Mouse (Mus musculus): ENCODE results near the gene Nim1k. TPM values are rescaled to one million over a fixed set of nuclear protein-coding genes. Genes with fewer than 3 reads are reported as not detected.

The Nim1k gene
- polyA plus RNA-seq, 1 experiment from 2014 or later = 0.74 TPM

DNA sequence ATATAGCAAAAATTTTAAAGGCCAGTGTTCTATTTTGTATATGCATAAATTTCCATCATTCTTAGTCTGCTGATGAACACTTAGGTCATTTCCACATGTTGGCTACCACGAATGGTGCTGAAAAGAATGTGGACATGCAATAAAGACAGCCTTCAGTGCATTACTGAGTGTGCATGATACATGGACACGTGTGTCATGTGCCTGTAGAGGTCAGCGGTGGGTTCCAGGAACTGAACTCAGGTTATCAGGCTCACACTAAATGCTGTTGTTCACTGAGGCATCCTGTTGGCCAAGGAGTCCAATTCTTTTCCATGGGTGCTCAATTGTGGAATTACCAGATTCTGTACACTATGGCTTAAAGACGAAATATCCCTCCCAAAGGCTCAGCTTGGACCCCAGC, 27.9 kb upstream of the Nim1k start:
- no peaks in the 10 kb centered on the region for H3K9me3 ChIP-seq (ENCODE audit: control insufficient read depth, low read length)
- H3K36me3 ChIP-seq (ENCODE audit: control insufficient read depth, insufficient read depth, low read length) = peaks cover 93% of the 10 kb centered on the region
- H3K27me3 ChIP-seq (ENCODE audit: control insufficient read depth, insufficient read depth, low read length) = no peaks in the 10 kb centered on the region
- no peaks in the 10 kb centered on the region for H3K4me1 ChIP-seq (ENCODE audit: control insufficient read depth in 2 of 2, insufficient read depth in 2 of 2, low read length in 2 of 2)
- no peak overlapping the region for H3K27ac ChIP-seq (replicated peaks in 1 of 2; ENCODE audit: control insufficient read depth in 1 of 2, insufficient read depth in 1 of 2, low read depth in 2 of 2, low read length in 2 of 2)
- no peak overlapping the region for H3K4me2 ChIP-seq (ENCODE audit: low read length)
- H3K9ac ChIP-seq (ENCODE audit: low read length) = no peak overlapping the region
- 81% methylated on average over 4 of the region's 4 CpGs for WGBS
- no peak overlapping the region for H3K4me3 ChIP-seq (ENCODE audit: control insufficient read depth in 1 of 2, insufficient read depth in 1 of 2, low read depth in 1 of 2, low read length in 2 of 2)
- ATAC-seq (ENCODE audit: insufficient number of reproducible peaks, insufficient read depth, low FRiP score, low read depth) = no peak

DNA sequence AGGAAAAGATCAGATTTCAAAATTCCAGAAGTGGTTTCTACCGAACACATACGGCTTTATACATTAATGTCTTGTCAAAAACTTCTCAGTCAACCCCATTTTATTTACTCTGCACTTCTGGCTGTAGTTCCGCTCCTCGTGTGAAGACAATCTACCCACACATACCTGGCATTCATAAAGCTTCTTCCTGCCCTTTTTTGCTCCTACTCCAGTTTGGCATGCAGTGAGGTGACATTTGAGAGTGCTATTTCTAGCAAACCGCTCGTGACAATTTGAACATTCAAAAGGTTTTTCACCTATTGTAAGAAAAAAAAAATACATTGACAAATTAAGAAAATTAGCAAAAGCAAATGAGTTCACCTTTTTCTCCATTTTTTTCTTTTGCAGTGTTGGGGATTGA, 12.9 kb upstream of the Nim1k start:
- no peaks in the 10 kb centered on the region for H3K27me3 ChIP-seq (ENCODE audit: control insufficient read depth, insufficient read depth, low read length)
- no peak overlapping the region for H3K9ac ChIP-seq (ENCODE audit: low read length)
- no peak for ATAC-seq (ENCODE audit: insufficient number of reproducible peaks, insufficient read depth, low FRiP score, low read depth)
- no peaks in the 10 kb centered on the region for H3K4me1 ChIP-seq (ENCODE audit: control insufficient read depth in 2 of 2, insufficient read depth in 2 of 2, low read length in 2 of 2)
- no peaks in the 10 kb centered on the region for H3K9me3 ChIP-seq (ENCODE audit: control insufficient read depth, low read length)
- no peak overlapping the region for H3K4me2 ChIP-seq (ENCODE audit: low read length)
- 67% methylated on average over 6 of the region's 6 CpGs for WGBS
- no peak overlapping the region for H3K4me3 ChIP-seq (ENCODE audit: control insufficient read depth in 1 of 2, insufficient read depth in 1 of 2, low read depth in 1 of 2, low read length in 2 of 2)
- peaks cover 93% of the 10 kb centered on the region for H3K36me3 ChIP-seq (ENCODE audit: control insufficient read depth, insufficient read depth, low read length)
- no peak overlapping the region; a peak in 1 of 4 replicates for H3K27ac ChIP-seq (replicated peaks in 1 of 2; ENCODE audit: control insufficient read depth in 1 of 2, insufficient read depth in 1 of 2, low read depth in 2 of 2, low read length in 2 of 2)

DNA sequence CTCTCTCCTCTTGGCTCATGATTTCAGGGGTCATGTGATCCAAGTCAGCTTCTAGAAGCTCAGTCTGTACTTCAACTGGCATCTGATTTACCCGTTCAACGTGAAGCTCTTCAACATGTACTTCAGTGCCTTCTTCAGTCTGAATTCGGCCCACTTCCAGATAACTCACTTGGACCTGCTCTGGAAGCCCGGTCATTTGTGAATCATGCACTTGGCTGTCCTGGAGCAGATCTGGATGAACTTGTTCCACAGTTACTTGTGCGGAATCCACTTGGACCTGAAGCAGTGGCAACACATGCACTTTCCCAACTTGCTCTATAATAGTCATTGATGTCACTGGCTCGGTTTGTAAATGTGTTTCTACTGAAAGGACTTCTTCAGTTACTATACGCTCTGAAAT, 10.8 kb upstream of the Nim1k start:
- Histone ChIP-seq H3K27me3 (ENCODE audit: control insufficient read depth, insufficient read depth, low read length) (no peaks in the 10 kb centered on the region), H3K9ac (ENCODE audit: low read length) (no peak overlapping the region), H3K9me3 (ENCODE audit: control insufficient read depth, low read length) (no peaks in the 10 kb centered on the region), H3K4me2 (ENCODE audit: low read length) (no peak overlapping the region), H3K4me3 (ENCODE audit: control insufficient read depth in 1 of 2, insufficient read depth in 1 of 2, low read depth in 1 of 2, low read length in 2 of 2) (no peak overlapping the region), H3K27ac (replicated peaks in 1 of 2; ENCODE audit: control insufficient read depth in 1 of 2, insufficient read depth in 1 of 2, low read depth in 2 of 2, low read length in 2 of 2) (no peak overlapping the region), H3K4me1 (ENCODE audit: control insufficient read depth in 2 of 2, insufficient read depth in 2 of 2, low read length in 2 of 2) (no peaks in the 10 kb centered on the region), H3K36me3 (ENCODE audit: control insufficient read depth, insufficient read depth, low read length) (peaks cover 81% of the 10 kb centered on the region)
- ATAC-seq (ENCODE audit: insufficient number of reproducible peaks, insufficient read depth, low FRiP score, low read depth) = no peak
- WGBS = 88% methylated on average over 7 of the region's 7 CpGs

DNA sequence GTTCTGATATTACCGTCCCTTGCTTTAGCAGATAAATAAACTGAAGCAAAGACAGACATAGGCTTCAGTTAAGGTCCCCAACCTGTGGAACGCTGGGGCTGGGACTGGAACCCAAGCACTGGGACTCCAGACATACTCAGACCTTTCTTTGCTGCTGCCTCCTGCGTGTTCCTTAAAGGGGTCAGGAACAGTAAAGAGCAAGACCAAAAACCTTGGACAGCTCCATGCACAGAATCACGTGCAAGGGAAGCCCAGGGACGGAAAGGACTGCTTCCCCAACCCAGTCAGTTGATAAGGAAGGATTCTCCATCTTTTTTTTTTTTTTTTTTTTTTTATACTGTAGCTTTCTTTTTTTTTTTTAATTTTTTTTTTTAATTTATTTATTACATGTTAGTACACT, 1.1 kb upstream of the Nim1k start:
- Histone ChIP-seq H3K9ac (ENCODE audit: low read length) (no peak overlapping the region), H3K9me3 (ENCODE audit: control insufficient read depth, low read length) (no peaks in the 10 kb centered on the region), H3K4me3 (ENCODE audit: control insufficient read depth in 1 of 2, insufficient read depth in 1 of 2, low read depth in 1 of 2, low read length in 2 of 2) (no peak overlapping the region), H3K36me3 (ENCODE audit: control insufficient read depth, insufficient read depth, low read length) (peaks cover 11% of the 10 kb centered on the region), H3K4me2 (ENCODE audit: low read length) (no peak overlapping the region; the same call in 1 of the 2 replicates), H3K4me1 (ENCODE audit: control insufficient read depth in 2 of 2, insufficient read depth in 2 of 2, low read length in 2 of 2) (peaks cover 0 to 15% of the 10 kb centered on the region in 2 experiments; a peak in 2 of 4 replicates), H3K27me3 (ENCODE audit: control insufficient read depth, insufficient read depth, low read length) (no peaks in the 10 kb centered on the region), H3K27ac (replicated peaks in 1 of 2; ENCODE audit: control insufficient read depth in 1 of 2, insufficient read depth in 1 of 2, low read depth in 2 of 2, low read length in 2 of 2) (no peak overlapping the region)
- WGBS = 28% methylated on average over 5 of the region's 5 CpGs
- no peak for ATAC-seq (ENCODE audit: insufficient number of reproducible peaks, insufficient read depth, low FRiP score, low read depth)

DNA sequence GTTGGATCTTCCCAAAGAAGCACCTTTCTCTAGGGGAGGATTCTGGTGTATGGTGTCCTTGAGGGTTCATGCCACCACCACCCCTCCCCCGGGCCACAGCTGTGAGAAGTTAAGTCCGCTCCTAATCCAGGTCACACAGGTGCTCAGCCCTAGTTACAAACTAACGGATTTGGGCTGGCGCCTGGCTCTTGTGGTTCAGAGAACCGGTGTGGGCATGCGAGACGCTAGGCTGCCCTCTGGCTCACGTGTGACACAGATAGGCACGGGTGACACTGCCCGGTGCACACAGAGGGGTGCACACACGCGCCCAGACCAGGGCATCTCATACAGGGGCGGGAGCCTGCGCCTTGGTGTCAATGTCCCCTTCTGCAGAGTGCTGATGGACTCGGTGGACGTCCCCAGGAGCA, 538 bp downstream of the Nim1k start:
- ATAC-seq (ENCODE audit: insufficient number of reproducible peaks, insufficient read depth, low FRiP score, low read depth) = peak; percentile 24; the same call in 1 of the 2 replicates
- peaks cover 0 to 15% of the 10 kb centered on the region in 2 experiments; a peak in 2 of 4 replicates for H3K4me1 ChIP-seq (ENCODE audit: control insufficient read depth in 2 of 2, insufficient read depth in 2 of 2, low read length in 2 of 2)
- H3K27ac ChIP-seq (replicated peaks in 1 of 2; ENCODE audit: control insufficient read depth in 1 of 2, insufficient read depth in 1 of 2, low read depth in 2 of 2, low read length in 2 of 2) = peak overlapping the region in 1 of 2 experiments; percentile 69; a peak in 2 of 4 replicates

DNA sequence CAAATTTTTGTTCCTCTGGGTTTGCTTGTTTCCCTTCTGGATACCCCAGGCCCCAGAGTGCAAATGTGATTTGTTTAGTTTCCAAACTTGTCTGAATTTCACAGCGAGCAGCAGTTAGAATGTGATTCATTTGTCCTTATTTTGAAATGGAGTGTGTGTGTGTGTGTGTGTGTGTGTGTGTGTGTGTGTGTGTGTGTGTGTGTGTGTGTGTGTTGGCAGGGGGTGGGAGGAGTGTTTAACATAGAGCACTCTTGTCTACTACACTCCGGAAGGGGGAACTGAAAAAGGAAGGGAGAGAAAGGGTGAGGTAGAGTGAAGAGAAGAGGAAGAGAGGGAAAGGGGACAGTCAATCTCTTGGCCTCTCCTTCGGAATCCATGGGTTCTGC, 1.1 kb downstream of the Nim1k start:
- 47% methylated on average over 3 of the region's 3 CpGs for WGBS
- H3K4me2 ChIP-seq (ENCODE audit: low read length) = peak overlapping the region; percentile 98
- H3K9me3 ChIP-seq (ENCODE audit: control insufficient read depth, low read length) = no peaks in the 10 kb centered on the region
- H3K27me3 ChIP-seq (ENCODE audit: control insufficient read depth, insufficient read depth, low read length) = no peaks in the 10 kb centered on the region
- no peak overlapping the region for H3K9ac ChIP-seq (ENCODE audit: low read length)
- H3K27ac ChIP-seq (replicated peaks in 1 of 2; ENCODE audit: control insufficient read depth in 1 of 2, insufficient read depth in 1 of 2, low read depth in 2 of 2, low read length in 2 of 2) = no peak overlapping the region
- H3K4me1 ChIP-seq (ENCODE audit: control insufficient read depth in 2 of 2, insufficient read depth in 2 of 2, low read length in 2 of 2) = peaks cover 0 to 15% of the 10 kb centered on the region in 2 experiments; a peak in 2 of 4 replicates
- ATAC-seq (ENCODE audit: insufficient number of reproducible peaks, insufficient read depth, low FRiP score, low read depth) = no peak
- peak overlapping the region in 1 of 2 experiments; percentile 64; a peak in 1 of 4 replicates for H3K4me3 ChIP-seq (ENCODE audit: control insufficient read depth in 1 of 2, insufficient read depth in 1 of 2, low read depth in 1 of 2, low read length in 2 of 2)
- H3K36me3 ChIP-seq (ENCODE audit: control insufficient read depth, insufficient read depth, low read length) = no peaks in the 10 kb centered on the region

More for the DNA sequence above, 538 bp downstream of the Nim1k start:
- peak overlapping the region; percentile 98 for H3K4me2 ChIP-seq (ENCODE audit: low read length)
- 3% methylated on average over 16 of the region's 16 CpGs for WGBS
- no peaks in the 10 kb centered on the region; the same call in 1 of the 2 replicates for H3K36me3 ChIP-seq (ENCODE audit: control insufficient read depth, insufficient read depth, low read length)
- peak overlapping the region; percentile 77 for H3K9ac ChIP-seq (ENCODE audit: low read length)
- peak overlapping the region; percentile 51 to 64 for H3K4me3 ChIP-seq (ENCODE audit: control insufficient read depth in 1 of 2, insufficient read depth in 1 of 2, low read depth in 1 of 2, low read length in 2 of 2)
- no peaks in the 10 kb centered on the region for H3K9me3 ChIP-seq (ENCODE audit: control insufficient read depth, low read length)
- no peaks in the 10 kb centered on the region for H3K27me3 ChIP-seq (ENCODE audit: control insufficient read depth, insufficient read depth, low read length)

DNA sequence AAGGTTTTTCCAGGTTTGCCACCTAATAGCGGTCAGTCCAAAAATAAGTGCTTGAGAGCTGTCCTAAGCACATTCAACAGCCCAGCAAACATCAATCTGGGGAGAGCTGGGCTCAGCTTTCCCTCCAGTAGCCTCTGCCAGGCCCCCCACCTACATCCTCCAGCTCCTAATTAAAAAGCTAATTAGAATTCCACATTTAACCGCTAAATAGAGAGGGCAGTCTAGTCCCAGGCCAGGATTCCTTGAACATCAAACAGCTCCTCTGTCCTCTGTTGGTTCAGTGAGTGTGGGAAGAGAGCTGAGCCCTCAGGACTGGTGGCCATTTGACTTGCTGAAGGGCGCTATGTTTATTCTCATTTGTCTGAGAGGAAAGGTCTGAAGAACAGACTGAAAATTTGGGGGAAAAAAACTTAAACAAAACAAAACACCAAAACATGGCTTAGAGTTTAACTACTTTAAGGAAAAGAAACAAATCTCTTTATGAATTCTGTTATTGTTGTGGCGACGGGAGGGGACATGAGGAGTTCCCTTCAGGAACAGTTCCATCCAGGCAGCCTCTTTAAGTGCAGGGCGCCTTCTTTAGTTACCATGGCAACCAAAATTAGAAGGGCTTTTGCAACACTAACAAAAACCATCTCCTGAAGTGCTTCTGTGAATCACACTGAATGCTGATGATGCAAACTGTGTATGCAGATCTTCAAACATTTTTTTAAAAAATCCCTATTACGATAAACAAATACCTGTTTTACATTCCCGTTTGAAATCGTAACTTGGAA, 1.6 kb downstream of the Nim1k start:
- Histone ChIP-seq H3K27ac (replicated peaks in 1 of 2; ENCODE audit: control insufficient read depth in 1 of 2, insufficient read depth in 1 of 2, low read depth in 2 of 2, low read length in 2 of 2) (no peak overlapping the region), H3K27me3 (ENCODE audit: control insufficient read depth, insufficient read depth, low read length) (no peaks in the 10 kb centered on the region), H3K36me3 (ENCODE audit: control insufficient read depth, insufficient read depth, low read length) (no peaks in the 10 kb centered on the region), H3K4me2 (ENCODE audit: low read length) (no peak overlapping the region), H3K4me3 (ENCODE audit: control insufficient read depth in 1 of 2, insufficient read depth in 1 of 2, low read depth in 1 of 2, low read length in 2 of 2) (no peak overlapping the region), H3K9ac (ENCODE audit: low read length) (no peak overlapping the region), H3K9me3 (ENCODE audit: control insufficient read depth, low read length) (no peaks in the 10 kb centered on the region), H3K4me1 (ENCODE audit: control insufficient read depth in 2 of 2, insufficient read depth in 2 of 2, low read length in 2 of 2) (peaks cover 0 to 15% of the 10 kb centered on the region in 2 experiments; a peak in 2 of 4 replicates)
- 71% methylated on average over 9 of the region's 9 CpGs for WGBS
- no peak for ATAC-seq (ENCODE audit: insufficient number of reproducible peaks, insufficient read depth, low FRiP score, low read depth)
